Mouse (Mus musculus) kidney, postnatal 25 days (tissue): ENCODE measurements around the gene Prkg1.

Experiments used
- DNase-seq, 2 experiments: peaks; one replicate each; pipeline ENCODE4 v3.0.0; 2021; ENCODE audit warnings: mixed read lengths in 2 of 2

Gene Prkg1

GRCm38 (mm10) chr19:31743241-31744045 lies 21.4 kb downstream of the Prkg1 start:
- DNase-seq, result peak; percentile 18 to 39

DNA sequence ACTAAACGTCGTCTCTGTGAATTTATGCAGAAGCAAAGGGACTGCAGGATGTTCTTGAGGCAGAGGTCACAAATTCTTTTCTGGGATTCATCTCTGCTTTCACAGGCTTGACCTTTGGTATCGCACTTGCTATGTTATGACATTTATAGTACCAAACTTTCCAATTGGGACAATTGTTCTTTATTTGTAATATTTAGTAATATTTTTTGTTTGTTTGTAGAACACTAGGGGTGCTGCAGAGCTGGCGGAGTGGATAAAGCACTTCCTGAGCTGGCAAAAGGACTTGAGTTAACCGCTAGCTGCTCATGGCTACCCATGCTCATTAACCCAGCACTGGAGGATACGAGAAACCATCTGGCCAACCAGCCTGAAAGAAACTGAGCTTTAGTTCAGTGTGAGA lies 49.9 kb downstream of the Prkg1 start:
- no peak for DNase-seq

GRCm38 (mm10) chr19:31714418-31714817 lies 50.4 kb downstream of the Prkg1 start:
- DNase-seq, result no peak

- no peak for DNase-seq
Measured at GRCm38 (mm10) chr19:31713321-31713720, 51.5 kb downstream of the Prkg1 start.

DNA sequence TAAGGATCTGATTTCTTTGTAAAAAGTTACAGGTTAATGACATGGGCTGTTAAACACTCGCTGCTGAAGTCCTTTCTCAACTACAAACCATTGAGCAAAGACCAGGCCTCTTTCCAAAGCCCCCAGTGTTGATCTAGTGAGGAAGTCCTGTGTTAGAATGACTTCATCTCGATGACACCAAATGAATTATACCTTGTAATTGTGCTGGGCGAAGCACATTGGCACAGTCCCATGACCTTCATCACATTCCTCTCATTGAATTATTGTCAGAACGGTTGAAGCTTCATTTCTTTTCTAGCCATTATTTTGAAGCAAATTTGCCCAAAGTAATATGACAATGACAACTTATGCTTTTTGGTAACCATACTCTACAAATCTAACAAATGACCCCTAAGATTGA lies 54.5 kb downstream of the Prkg1 start:
- DNase-seq, result no peak

- no peak for DNase-seq
Measured at GRCm38 (mm10) chr19:31703991-31704390, 60.8 kb downstream of the Prkg1 start.

GRCm38 (mm10) chr19:31698916-31699315 lies 65.9 kb downstream of the Prkg1 start:
- DNase-seq, result no peak

- DNase-seq, result no peak
Measured at GRCm38 (mm10) chr19:31680821-31681220, 84.0 kb downstream of the Prkg1 start.

DNA sequence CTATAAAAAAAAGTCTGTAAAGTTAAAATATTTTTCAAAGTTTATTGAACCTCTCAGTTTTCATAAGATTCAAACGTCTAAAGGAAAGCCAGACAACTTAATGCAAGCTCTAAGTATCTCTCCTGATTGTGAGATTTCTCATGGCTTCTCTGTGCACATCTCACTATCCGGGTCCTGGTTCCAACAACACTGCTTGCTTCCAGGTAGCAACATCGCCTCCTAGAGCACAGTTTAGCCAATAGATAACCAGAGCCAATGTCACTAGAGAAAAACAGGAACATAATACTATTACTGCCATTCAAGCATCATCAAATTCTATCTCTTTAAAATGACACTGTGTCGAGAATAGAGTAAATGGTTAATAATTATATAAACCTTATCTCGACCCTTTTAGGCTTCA lies 86.5 kb downstream of the Prkg1 start:
- peak in 1 of 2 experiments; percentile 31 for DNase-seq

DNA sequence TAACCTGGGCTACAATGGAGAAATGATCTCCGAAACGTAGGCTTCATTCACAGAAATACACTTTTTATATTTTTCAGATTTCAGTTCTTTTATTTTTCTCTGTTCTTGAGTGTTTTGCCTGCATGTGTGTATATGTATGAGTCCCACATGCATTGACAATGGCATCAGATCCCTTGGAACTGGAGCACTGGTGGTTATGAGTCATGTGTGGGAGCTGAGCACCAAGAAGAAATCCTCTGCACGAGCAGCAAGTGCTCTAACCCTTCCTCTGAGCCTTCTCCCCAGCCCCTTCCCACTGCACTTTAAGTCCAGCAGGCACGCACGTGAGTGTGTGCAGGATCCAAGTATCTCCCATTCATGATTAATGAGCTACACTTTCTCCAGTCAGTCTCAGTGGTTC lies 93.1 kb downstream of the Prkg1 start:
- no peak for DNase-seq

GRCm38 (mm10) chr19:31665007-31665406 lies 99.8 kb downstream of the Prkg1 start:
- no peak for DNase-seq

- peak; percentile 46 to 52 for DNase-seq
Measured at GRCm38 (mm10) chr19:31664159-31664991, 100.5 kb downstream of the Prkg1 start.

DNA sequence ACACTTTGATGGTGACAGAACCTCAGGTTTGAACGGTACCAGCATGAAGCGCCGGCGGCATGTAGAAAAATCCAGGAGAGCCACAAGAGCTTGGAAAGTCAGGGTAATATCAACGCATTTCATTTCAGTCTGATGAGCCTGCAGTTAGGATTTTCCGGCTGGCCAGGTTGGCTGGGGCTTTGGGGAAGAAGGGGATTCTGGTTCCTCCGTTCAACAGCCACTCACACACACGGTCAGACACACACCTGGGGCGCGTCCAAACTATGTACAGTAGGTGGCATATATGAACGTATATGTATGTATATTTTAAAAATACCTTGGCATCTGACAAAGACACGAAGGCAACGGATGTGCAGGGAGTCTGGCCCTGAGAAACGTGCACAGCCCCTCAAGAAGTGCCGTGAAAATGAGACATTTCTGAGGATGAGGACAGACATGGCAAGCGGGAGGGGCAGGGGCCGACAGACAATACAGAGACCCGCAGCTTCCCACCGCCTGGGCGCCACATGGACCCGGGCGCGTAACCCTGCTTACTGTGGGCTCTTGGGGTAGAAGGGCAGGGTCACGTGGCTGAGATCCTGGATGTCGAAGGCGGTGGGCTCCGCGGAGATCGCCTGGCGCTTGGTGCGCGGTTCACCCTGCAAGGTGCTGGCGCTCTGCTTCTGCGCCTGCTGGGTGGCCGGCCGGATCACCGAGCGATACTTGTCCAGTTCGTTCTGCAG lies 101.2 kb downstream of the Prkg1 start:
- peak in 1 of 2 experiments; percentile 2 for DNase-seq

GRCm38 (mm10) chr19:31662802-31663201 lies 102.0 kb downstream of the Prkg1 start:
- DNase-seq, result no peak

DNA sequence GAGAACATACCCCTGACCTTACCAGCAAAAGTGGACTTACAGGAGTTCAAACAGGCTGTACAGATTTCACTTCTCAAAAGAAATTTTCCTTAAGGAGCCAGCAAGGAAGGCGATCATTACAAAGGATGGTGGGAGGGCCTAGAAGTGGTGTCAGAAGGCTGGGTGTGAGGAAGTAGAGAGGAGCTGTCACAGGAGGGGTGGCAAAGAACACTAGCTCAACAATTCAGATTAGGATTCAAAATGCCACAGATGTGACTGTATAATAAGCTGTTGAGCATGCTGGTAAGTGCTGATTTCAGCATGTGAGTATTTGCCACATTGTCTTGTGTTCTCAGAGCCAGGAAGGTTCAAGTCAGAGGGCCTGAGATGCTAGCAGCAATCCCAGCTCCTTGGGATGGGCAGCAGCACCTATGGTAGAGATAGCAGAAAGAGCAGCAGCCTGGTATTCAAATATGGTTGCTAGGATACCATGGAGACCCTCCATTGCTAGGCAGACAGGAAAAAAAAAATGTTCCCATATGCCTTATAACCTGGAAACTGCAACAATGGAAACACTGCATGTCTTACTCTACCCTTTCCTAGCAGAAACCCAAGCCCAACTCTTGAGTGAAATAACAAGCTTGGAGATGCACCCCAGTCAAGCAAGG lies 106.0 kb downstream of the Prkg1 start:
- no peak for DNase-seq

- DNase-seq, result no peak
Measured at GRCm38 (mm10) chr19:31656256-31656655, 108.6 kb downstream of the Prkg1 start.

- no peak for DNase-seq
Measured at GRCm38 (mm10) chr19:31655826-31656225, 109.0 kb downstream of the Prkg1 start.

GRCm38 (mm10) chr19:31654022-31654421 lies 110.8 kb downstream of the Prkg1 start:
- no peak for DNase-seq

DNA sequence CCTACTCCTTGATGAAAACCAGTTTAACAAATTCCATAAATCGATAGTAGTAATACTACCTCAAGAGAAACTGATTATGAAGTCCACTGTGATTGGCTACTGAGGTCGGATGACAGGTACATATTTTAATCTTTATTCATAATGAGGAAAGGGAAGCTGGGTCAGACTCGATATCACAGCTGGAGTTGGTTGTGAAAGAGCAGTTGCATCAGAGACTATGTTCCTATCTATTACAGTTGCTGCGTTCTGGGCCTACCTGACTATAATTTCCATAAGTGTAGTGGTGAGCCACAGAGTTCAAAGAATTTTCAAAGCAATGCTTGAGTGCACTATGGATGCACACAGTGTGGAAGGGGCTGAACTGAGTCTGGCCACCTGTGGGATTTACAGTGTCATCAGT lies 114.4 kb downstream of the Prkg1 start:
- no peak for DNase-seq

GRCm38 (mm10) chr19:31647492-31647891 lies 117.3 kb downstream of the Prkg1 start:
- DNase-seq, result peak in 1 of 2 experiments; percentile 4

DNA sequence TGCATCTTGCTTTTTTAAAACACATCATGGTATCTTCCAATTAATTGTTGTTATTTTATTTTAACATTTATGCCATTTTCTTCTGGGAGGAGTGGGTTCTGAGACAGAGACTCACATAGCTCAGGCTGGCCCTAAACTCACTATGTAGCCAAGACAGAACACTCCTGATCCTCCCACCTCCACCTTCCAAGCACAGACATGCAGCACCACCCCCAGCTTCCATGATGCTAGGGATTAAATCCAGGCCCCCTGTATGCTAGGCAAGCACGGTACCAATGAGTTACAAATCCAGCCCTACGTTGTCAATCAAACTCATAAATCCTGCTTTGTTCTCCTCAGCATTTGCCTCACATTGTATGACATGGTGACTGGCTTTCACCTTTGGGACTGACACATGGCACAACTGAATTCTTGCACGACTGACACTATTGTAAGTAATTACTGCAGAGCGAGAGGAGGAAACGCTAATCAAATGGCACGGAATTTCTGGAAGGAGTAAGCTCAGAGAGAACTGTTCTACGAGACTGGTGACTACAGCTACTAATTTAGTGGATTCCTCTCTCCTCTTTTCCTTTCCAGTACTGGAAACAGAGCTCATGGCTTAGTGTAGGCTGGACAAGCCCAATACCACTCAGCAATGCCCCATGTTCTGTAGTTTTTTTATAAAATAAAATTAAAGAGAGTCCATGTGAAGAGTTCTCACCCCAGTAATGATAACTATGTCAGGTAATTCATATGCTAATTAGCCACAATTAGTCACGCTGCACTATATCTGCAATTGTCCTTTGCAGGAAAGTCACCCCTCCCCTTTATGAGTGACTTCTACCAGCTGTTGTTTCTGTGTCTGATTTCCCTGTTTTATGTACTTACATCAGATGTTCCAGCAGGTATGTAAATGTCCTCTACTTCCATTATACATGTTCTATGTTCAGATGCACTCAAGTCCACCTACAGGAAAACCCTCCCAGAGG lies 133.6 kb downstream of the Prkg1 start:
- DNase-seq, result no peak

GRCm38 (mm10) chr19:31621716-31622115 lies 143.1 kb downstream of the Prkg1 start:
- DNase-seq, result no peak
